Mouse (Mus musculus): Measurements from ENCODE around the gene Zfp827. TPM values are rescaled to one million over a fixed set of nuclear protein-coding genes. Genes with fewer than 3 reads are reported as not detected.
A peak's percentile ranks its signal among the peaks of the same experiment; 100 is the strongest.

The Zfp827 gene
- polyA plus RNA-seq, 1 experiment, result 28.8 TPM

- Histone ChIP-seq H3K4me3 (ENCODE audit: insufficient read depth, low read length) (no peak overlapping the region), H3K27ac (ENCODE audit: insufficient read depth, low read length) (no peak overlapping the region), H3K4me1 (ENCODE audit: control insufficient read depth, insufficient read depth, low read length) (peaks cover 4% of the 10 kb centered on the region; the same call in 1 of the 2 replicates)
- no peak for TF ChIP-seq POLR2A (IDR thresholded peaks at IDR 0.05; ENCODE audit: low read depth, low read length)
- TF ChIP-seq CTCF (IDR thresholded peaks at IDR 0.05; ENCODE audit: borderline replicate concordance, insufficient read depth, low read length), result no peak
Measured at GRCm38 (mm10) chr8:79149880-79150279, 121.6 kb downstream of the Zfp827 start.

- peak overlapping the region; percentile 60; the same call in 1 of the 2 replicates for H3K27ac ChIP-seq (ENCODE audit: insufficient read depth, low read length)
- H3K4me3 ChIP-seq (ENCODE audit: insufficient read depth, low read length), result no peak overlapping the region
- peaks cover 4% of the 10 kb centered on the region; the same call in 1 of the 2 replicates for H3K4me1 ChIP-seq (ENCODE audit: control insufficient read depth, insufficient read depth, low read length)
- TF ChIP-seq POLR2A (IDR thresholded peaks at IDR 0.05; ENCODE audit: low read depth, low read length), result no peak
Measured at GRCm38 (mm10) chr8:79150544-79151192, 122.4 kb downstream of the Zfp827 start.

GRCm38 (mm10) chr8:79151644-79152043 is 123.4 kb downstream of the Zfp827 start:
- TF ChIP-seq POLR2A (IDR thresholded peaks at IDR 0.05; ENCODE audit: low read depth, low read length) (no peak), CTCF (IDR thresholded peaks at IDR 0.05; ENCODE audit: borderline replicate concordance, insufficient read depth, low read length) (no peak)
- no peak overlapping the region for H3K27ac ChIP-seq (ENCODE audit: insufficient read depth, low read length)
- H3K4me1 ChIP-seq (ENCODE audit: control insufficient read depth, insufficient read depth, low read length), result peaks cover 4% of the 10 kb centered on the region; the same call in 1 of the 2 replicates

GRCm38 (mm10) chr8:79153201-79153600 is 125.0 kb downstream of the Zfp827 start:
- Histone ChIP-seq H3K27ac (ENCODE audit: insufficient read depth, low read length) (no peak overlapping the region), H3K4me3 (ENCODE audit: insufficient read depth, low read length) (no peak overlapping the region), H3K4me1 (ENCODE audit: control insufficient read depth, insufficient read depth, low read length) (peaks cover 8% of the 10 kb centered on the region; the same call in 1 of the 2 replicates)
- TF ChIP-seq CTCF (IDR thresholded peaks at IDR 0.05; ENCODE audit: borderline replicate concordance, insufficient read depth, low read length) (no peak), POLR2A (IDR thresholded peaks at IDR 0.05; ENCODE audit: low read depth, low read length) (no peak)

More at GRCm38 (mm10) chr8:79151644-79152043, 123.4 kb downstream of the Zfp827 start:
- H3K4me3 ChIP-seq (ENCODE audit: insufficient read depth, low read length), result no peak overlapping the region

- no peak overlapping the region for H3K4me3 ChIP-seq (ENCODE audit: insufficient read depth, low read length)
- H3K27ac ChIP-seq (ENCODE audit: insufficient read depth, low read length), result no peak overlapping the region
- no peak for TF ChIP-seq CTCF (IDR thresholded peaks at IDR 0.05; ENCODE audit: borderline replicate concordance, insufficient read depth, low read length)
- peaks cover 8% of the 10 kb centered on the region; the same call in 1 of the 2 replicates for H3K4me1 ChIP-seq (ENCODE audit: control insufficient read depth, insufficient read depth, low read length)
Measured at GRCm38 (mm10) chr8:79153637-79154036, 125.4 kb downstream of the Zfp827 start.

GRCm38 (mm10) chr8:79155556-79156161 is 127.4 kb downstream of the Zfp827 start:
- TF ChIP-seq POLR2A (IDR thresholded peaks at IDR 0.05; ENCODE audit: low read depth, low read length), result no peak
- no peak for TF ChIP-seq CTCF (IDR thresholded peaks at IDR 0.05; ENCODE audit: borderline replicate concordance, insufficient read depth, low read length)
- H3K4me3 ChIP-seq (ENCODE audit: insufficient read depth, low read length), result no peak overlapping the region

GRCm38 (mm10) chr8:79157366-79157765 is 129.1 kb downstream of the Zfp827 start:
- H3K4me3 ChIP-seq (ENCODE audit: insufficient read depth, low read length), result no peak overlapping the region
- TF ChIP-seq POLR2A (IDR thresholded peaks at IDR 0.05; ENCODE audit: low read depth, low read length), result no peak
- TF ChIP-seq CTCF (IDR thresholded peaks at IDR 0.05; ENCODE audit: borderline replicate concordance, insufficient read depth, low read length), result no peak
- no peak overlapping the region for H3K27ac ChIP-seq (ENCODE audit: insufficient read depth, low read length)
- H3K4me1 ChIP-seq (ENCODE audit: control insufficient read depth, insufficient read depth, low read length), result peaks cover 9% of the 10 kb centered on the region; the same call in 1 of the 2 replicates

More at GRCm38 (mm10) chr8:79155556-79156161, 127.4 kb downstream of the Zfp827 start:
- H3K4me1 ChIP-seq (ENCODE audit: control insufficient read depth, insufficient read depth, low read length), result peaks cover 12% of the 10 kb centered on the region; the same call in 1 of the 2 replicates
- no peak overlapping the region for H3K27ac ChIP-seq (ENCODE audit: insufficient read depth, low read length)

GRCm38 (mm10) chr8:79158357-79158756 is 130.1 kb downstream of the Zfp827 start:
- Histone ChIP-seq H3K27ac (ENCODE audit: insufficient read depth, low read length) (no peak overlapping the region), H3K4me3 (ENCODE audit: insufficient read depth, low read length) (no peak overlapping the region), H3K4me1 (ENCODE audit: control insufficient read depth, insufficient read depth, low read length) (peaks cover 10% of the 10 kb centered on the region; the same call in 1 of the 2 replicates)
- no peak for TF ChIP-seq POLR2A (IDR thresholded peaks at IDR 0.05; ENCODE audit: low read depth, low read length)
- no peak for TF ChIP-seq CTCF (IDR thresholded peaks at IDR 0.05; ENCODE audit: borderline replicate concordance, insufficient read depth, low read length)

GRCm38 (mm10) chr8:79159397-79159796 is 131.2 kb downstream of the Zfp827 start:
- Histone ChIP-seq H3K4me3 (ENCODE audit: insufficient read depth, low read length) (no peak overlapping the region), H3K27ac (ENCODE audit: insufficient read depth, low read length) (no peak overlapping the region), H3K4me1 (ENCODE audit: control insufficient read depth, insufficient read depth, low read length) (peaks cover 11% of the 10 kb centered on the region; the same call in 1 of the 2 replicates)
- TF ChIP-seq CTCF (IDR thresholded peaks at IDR 0.05; ENCODE audit: borderline replicate concordance, insufficient read depth, low read length), result no peak
- no peak for TF ChIP-seq POLR2A (IDR thresholded peaks at IDR 0.05; ENCODE audit: low read depth, low read length)

GRCm38 (mm10) chr8:79160302-79160701 is 132.1 kb downstream of the Zfp827 start:
- Histone ChIP-seq H3K4me3 (ENCODE audit: insufficient read depth, low read length) (no peak overlapping the region), H3K4me1 (ENCODE audit: control insufficient read depth, insufficient read depth, low read length) (peaks cover 11% of the 10 kb centered on the region; the same call in 1 of the 2 replicates), H3K27ac (ENCODE audit: insufficient read depth, low read length) (0 out of 2 replicates have a peak overlapping the region, but pooled peaks have one; percentile 7)
- TF ChIP-seq POLR2A (IDR thresholded peaks at IDR 0.05; ENCODE audit: low read depth, low read length) (no peak), CTCF (IDR thresholded peaks at IDR 0.05; ENCODE audit: borderline replicate concordance, insufficient read depth, low read length) (no peak)

Measured in embryonic fibroblast, embryonic 13.5 days (primary cell).